Mouse (Mus musculus) layer of hippocampus, adult 11-12 months (tissue): Measurements from ENCODE around the gene Arhgef12.
"Not testable (repeated sequence)": the region's sequence is repeated elsewhere in the genome, so short reads cannot be mapped to it uniquely, and the experiment has no call there.

Experiments
- DNase-seq: peaks from one replicate; pipeline ENCODE4 v3.0.0; 2022; ENCODE audit warnings: low spot score

Arhgef12 gene

GRCm38 (mm10) chr9:43107187-43107517, at the start of gene Arhgef12:
Gene Arhgef12 (minus strand): TSS chr9:43107239.
- DNase-seq, result peak; percentile 57

GRCm38 (mm10) chr9:43155960-43156359, 48.9 kb upstream of the Arhgef12 start:
- no peak for DNase-seq

- DNase-seq, result no peak
Observed at GRCm38 (mm10) chr9:43151779-43152178, 44.7 kb upstream of the Arhgef12 start.

- no peak for DNase-seq
Observed at GRCm38 (mm10) chr9:43150957-43151356, 43.9 kb upstream of the Arhgef12 start.

- peak; percentile 61 for DNase-seq
Observed at GRCm38 (mm10) chr9:43150075-43150474, 43.0 kb upstream of the Arhgef12 start.

- DNase-seq, result no peak
Observed at GRCm38 (mm10) chr9:43149498-43149897, 42.5 kb upstream of the Arhgef12 start.

GRCm38 (mm10) chr9:43145196-43145595, 38.2 kb upstream of the Arhgef12 start:
- DNase-seq, result no peak

GRCm38 (mm10) chr9:43144206-43144810, 37.3 kb upstream of the Arhgef12 start:
- DNase-seq, result no peak

- peak; percentile 81 for DNase-seq
Observed at GRCm38 (mm10) chr9:43141839-43142238, 34.8 kb upstream of the Arhgef12 start.

GRCm38 (mm10) chr9:43133525-43133924, 26.5 kb upstream of the Arhgef12 start:
- DNase-seq, result peak; percentile 38

- no peak for DNase-seq
Observed at GRCm38 (mm10) chr9:43132380-43132779, 25.3 kb upstream of the Arhgef12 start.

- DNase-seq, result no peak
Observed at GRCm38 (mm10) chr9:43131940-43132339, 24.9 kb upstream of the Arhgef12 start.

GRCm38 (mm10) chr9:43130684-43131083, 23.6 kb upstream of the Arhgef12 start:
- DNase-seq, result no peak

GRCm38 (mm10) chr9:43127101-43127787, 20.2 kb upstream of the Arhgef12 start:
- DNase-seq, result peak; percentile 32

GRCm38 (mm10) chr9:43122379-43122778, 15.3 kb upstream of the Arhgef12 start:
- DNase-seq, result no peak

GRCm38 (mm10) chr9:43121948-43122347, 14.9 kb upstream of the Arhgef12 start:
- not testable (repeated sequence) for DNase-seq

GRCm38 (mm10) chr9:43116997-43117336, 9.9 kb upstream of the Arhgef12 start:
- DNase-seq, result no peak

GRCm38 (mm10) chr9:43116134-43116996, 9.3 kb upstream of the Arhgef12 start, which contains the start of gene Tmem136:
Gene Tmem136 (minus strand): TSS chr9:43116570.
- DNase-seq, result peak; percentile 59

- no peak for DNase-seq
Observed at GRCm38 (mm10) chr9:43115431-43116133, 8.5 kb upstream of the Arhgef12 start.

GRCm38 (mm10) chr9:43114833-43115232, 7.8 kb upstream of the Arhgef12 start:
- no peak for DNase-seq

- no peak for DNase-seq
Observed at GRCm38 (mm10) chr9:43110286-43110980, 3.4 kb upstream of the Arhgef12 start.

- DNase-seq, result no peak
Observed at GRCm38 (mm10) chr9:43109125-43109524, 2.1 kb upstream of the Arhgef12 start.
